Mouse (Mus musculus): ENCODE measurements around the gene Ndst2. TPM values are rescaled to one million over a fixed set of nuclear protein-coding genes. Genes with fewer than 3 reads are reported as not detected.

Ndst2 gene
- polyA plus RNA-seq (2016; fragmentation: Nextera tagmentation; extraction: Ambion mirVana): 23.3 and 28.3 TPM in 2 replicates

DNA sequence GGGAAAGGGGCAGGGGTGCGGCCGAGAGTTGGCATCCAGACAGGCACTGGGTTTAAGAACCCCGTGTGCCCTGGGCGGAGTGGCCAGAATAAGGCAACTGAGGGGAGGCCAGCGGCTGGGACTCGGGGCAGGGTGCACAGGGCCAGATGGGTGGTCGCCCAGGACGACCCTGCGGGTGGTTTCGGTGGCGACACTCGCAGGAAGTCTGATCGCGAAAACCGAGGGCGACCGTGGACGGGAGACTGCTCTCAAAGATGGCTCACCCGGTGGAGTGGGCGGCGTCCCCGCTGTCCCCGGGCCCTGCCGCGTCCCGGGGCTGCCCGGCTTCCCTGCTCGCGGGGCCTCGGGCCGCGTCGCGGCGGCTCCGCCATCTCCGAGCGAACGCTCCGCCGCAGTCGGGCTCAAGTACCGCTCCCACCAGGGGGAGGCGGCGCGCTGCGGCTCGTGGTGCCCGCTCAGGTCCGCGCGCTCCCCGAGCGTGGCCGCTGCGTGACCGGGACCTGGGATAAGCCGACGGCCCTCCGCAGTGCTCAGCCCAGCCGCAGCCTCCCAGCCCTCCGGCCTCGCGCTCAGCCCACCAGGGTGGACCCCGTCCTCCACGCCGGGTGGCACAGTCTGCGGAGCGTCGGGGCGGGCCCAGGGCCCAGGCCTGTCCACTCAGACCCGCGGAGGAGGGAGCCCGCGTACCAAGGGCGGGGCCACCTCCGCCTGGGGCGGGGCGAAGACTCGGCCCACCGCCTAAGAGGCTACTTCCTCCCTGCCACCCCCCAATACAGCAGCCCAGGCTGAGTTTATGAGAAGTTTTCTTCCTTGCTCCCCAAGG lies at the start of gene Ndst2:
Gene Ndst2, minus strand, starts transcription at position 611 of the 823 bp plus-strand sequence.
- Histone ChIP-seq H3K9me3 (no peaks in the 10 kb centered on the region), H3K36me3 (peaks cover 75% of the 10 kb centered on the region), H3K4me3 (peak within 1 kb of the TSS; percentile 93), H3K27ac (peak within 1 kb of the TSS; percentile 99), H3K4me1 (replicated peaks) (peaks cover 27% of the 10 kb centered on the region), H3K27me3 (ENCODE audit: insufficient read depth, poor library complexity, severe bottlenecking) (no peaks in the 10 kb centered on the region)
- under 1% methylated on average over 81 of the region's 81 CpGs for WGBS
- peak; percentile 89 for DNase-seq (ENCODE audit: low spot score)

DNA sequence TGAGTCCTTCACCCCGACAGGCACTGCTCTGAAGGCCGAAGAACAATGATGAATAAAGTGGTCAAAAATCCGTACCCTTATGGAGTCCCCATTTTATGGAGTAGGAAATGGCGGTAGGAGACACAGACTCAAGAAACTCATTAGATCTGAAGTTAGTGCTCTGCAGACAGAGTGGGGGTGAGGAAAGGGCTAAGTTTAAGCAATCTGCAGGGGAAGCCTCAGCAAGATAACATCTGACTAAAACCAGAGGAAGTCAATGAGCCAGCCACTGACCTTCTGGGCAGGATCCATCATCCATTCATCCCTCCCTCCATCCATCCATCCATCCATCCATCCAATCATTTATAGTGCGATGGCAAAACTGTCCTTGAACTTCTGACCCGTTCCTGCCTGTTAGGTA lies 49.2 kb upstream of the Ndst2 start:
- H3K36me3 ChIP-seq: peaks cover 98% of the 10 kb centered on the region
- H3K4me1 ChIP-seq (replicated peaks): peaks cover 32% of the 10 kb centered on the region
- no peak overlapping the region for H3K4me3 ChIP-seq
- no peak overlapping the region for H3K27ac ChIP-seq
- WGBS: 93% methylated on average over 6 of the region's 6 CpGs
- no peak for DNase-seq (ENCODE audit: low spot score)
- no peaks in the 10 kb centered on the region for H3K9me3 ChIP-seq
- no peaks in the 10 kb centered on the region for H3K27me3 ChIP-seq (ENCODE audit: insufficient read depth, poor library complexity, severe bottlenecking)

- Histone ChIP-seq H3K4me3 (no peak overlapping the region), H3K9me3 (no peaks in the 10 kb centered on the region), H3K27ac (no peak overlapping the region), H3K27me3 (ENCODE audit: insufficient read depth, poor library complexity, severe bottlenecking) (no peaks in the 10 kb centered on the region), H3K36me3 (peaks cover 98% of the 10 kb centered on the region), H3K4me1 (replicated peaks) (peaks cover 27% of the 10 kb centered on the region)
- no peak for DNase-seq (ENCODE audit: low spot score)
- WGBS: 94% methylated on average over 7 of the region's 7 CpGs
Observed at GRCm38 (mm10) chr14:20782860-20783259, 48.5 kb upstream of the Ndst2 start.

- no peak overlapping the region for H3K27ac ChIP-seq
- no peaks in the 10 kb centered on the region for H3K27me3 ChIP-seq (ENCODE audit: insufficient read depth, poor library complexity, severe bottlenecking)
- no peaks in the 10 kb centered on the region for H3K9me3 ChIP-seq
- H3K4me3 ChIP-seq: no peak overlapping the region
- WGBS: 91% methylated on average over 8 of the region's 8 CpGs
- DNase-seq (ENCODE audit: low spot score): no peak
- H3K4me1 ChIP-seq (replicated peaks): peaks cover 17% of the 10 kb centered on the region
- peaks cover 87% of the 10 kb centered on the region for H3K36me3 ChIP-seq
Observed at GRCm38 (mm10) chr14:20780217-20780616, 45.9 kb upstream of the Ndst2 start.

DNA sequence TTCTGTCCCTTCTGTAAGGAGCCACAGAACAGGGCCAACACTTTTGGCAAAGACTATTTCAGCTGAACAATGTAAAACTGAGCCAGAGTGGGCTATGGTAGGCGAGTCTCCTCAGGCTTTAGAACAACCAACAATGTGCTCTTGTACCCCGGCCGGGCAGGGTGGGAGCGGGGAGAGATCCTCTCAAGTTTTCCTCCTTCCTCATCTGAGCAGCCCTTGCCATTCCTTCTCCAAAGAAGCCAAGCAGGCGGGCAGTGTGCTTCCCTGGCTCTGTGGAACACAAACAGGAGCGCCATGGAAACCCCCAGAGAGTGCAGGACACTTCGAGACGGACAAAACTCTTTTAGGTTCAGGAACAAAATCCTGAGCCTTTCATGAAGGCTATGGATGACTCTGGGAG lies 44.1 kb upstream of the Ndst2 start:
- H3K36me3 ChIP-seq: peaks cover 70% of the 10 kb centered on the region
- no peak overlapping the region for H3K4me3 ChIP-seq
- peaks cover 32% of the 10 kb centered on the region for H3K4me1 ChIP-seq (replicated peaks)
- DNase-seq (ENCODE audit: low spot score): no peak
- 84% methylated on average over 8 of the region's 8 CpGs for WGBS
- no peaks in the 10 kb centered on the region for H3K9me3 ChIP-seq
- no peaks in the 10 kb centered on the region for H3K27me3 ChIP-seq (ENCODE audit: insufficient read depth, poor library complexity, severe bottlenecking)
- no peak overlapping the region for H3K27ac ChIP-seq

DNA sequence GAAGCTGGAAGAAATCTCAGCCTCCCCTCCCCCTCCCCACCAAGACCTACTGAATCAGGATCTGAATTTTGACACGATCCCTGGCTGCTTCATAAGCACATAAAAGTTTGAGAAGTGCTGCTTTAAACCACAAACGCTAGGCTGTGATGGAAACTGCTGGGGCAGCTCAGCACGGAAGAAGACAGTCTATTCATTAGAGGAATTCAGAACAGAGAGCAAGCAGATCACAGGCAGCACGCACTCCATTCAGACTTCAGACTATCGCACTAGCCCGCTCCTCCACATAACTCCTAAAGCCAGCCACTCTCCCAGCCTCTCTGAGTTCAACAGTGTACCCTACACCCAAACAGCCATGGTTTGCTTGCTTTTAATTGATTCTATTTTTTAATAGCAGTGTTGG lies 41.3 kb upstream of the Ndst2 start:
- no peaks in the 10 kb centered on the region for H3K9me3 ChIP-seq
- peaks cover 54% of the 10 kb centered on the region for H3K36me3 ChIP-seq
- peak; percentile 35 for DNase-seq (ENCODE audit: low spot score)
- H3K4me3 ChIP-seq: peak overlapping the region; percentile 20; the same call in 1 of the 2 replicates
- WGBS: 29% methylated on average over 6 of the region's 6 CpGs
- no peaks in the 10 kb centered on the region for H3K27me3 ChIP-seq (ENCODE audit: insufficient read depth, poor library complexity, severe bottlenecking)
- peaks cover 39% of the 10 kb centered on the region for H3K4me1 ChIP-seq (replicated peaks)
- peak overlapping the region; percentile 84 for H3K27ac ChIP-seq

GRCm38 (mm10) chr14:20773410-20773809 lies 39.0 kb upstream of the Ndst2 start:
- 50% methylated on average over 3 of the region's 3 CpGs for WGBS
- Histone ChIP-seq H3K4me1 (replicated peaks) (peaks cover 42% of the 10 kb centered on the region), H3K4me3 (no peak overlapping the region), H3K9me3 (no peaks in the 10 kb centered on the region), H3K27ac (peak overlapping the region; percentile 56), H3K27me3 (ENCODE audit: insufficient read depth, poor library complexity, severe bottlenecking) (no peaks in the 10 kb centered on the region), H3K36me3 (peaks cover 55% of the 10 kb centered on the region)
- no peak for DNase-seq (ENCODE audit: low spot score)

GRCm38 (mm10) chr14:20772808-20773207 lies 38.4 kb upstream of the Ndst2 start:
- Histone ChIP-seq H3K36me3 (peaks cover 55% of the 10 kb centered on the region), H3K27ac (0 out of 2 replicates have a peak overlapping the region, but pooled peaks have one; percentile 56), H3K4me1 (replicated peaks) (peaks cover 42% of the 10 kb centered on the region), H3K9me3 (no peaks in the 10 kb centered on the region), H3K4me3 (no peak overlapping the region), H3K27me3 (ENCODE audit: insufficient read depth, poor library complexity, severe bottlenecking) (no peaks in the 10 kb centered on the region)
- no peak for DNase-seq (ENCODE audit: low spot score)
- WGBS: 90% methylated on average over 6 of the region's 6 CpGs

- H3K4me3 ChIP-seq: no peak overlapping the region
- peaks cover 40% of the 10 kb centered on the region for H3K4me1 ChIP-seq (replicated peaks)
- no peak overlapping the region for H3K27ac ChIP-seq
- no peaks in the 10 kb centered on the region for H3K27me3 ChIP-seq (ENCODE audit: insufficient read depth, poor library complexity, severe bottlenecking)
- 94% methylated on average over 3 of the region's 3 CpGs for WGBS
- peaks cover 48% of the 10 kb centered on the region for H3K36me3 ChIP-seq
- H3K9me3 ChIP-seq: no peaks in the 10 kb centered on the region
- no peak for DNase-seq (ENCODE audit: low spot score)
Observed at GRCm38 (mm10) chr14:20771941-20772340, 37.6 kb upstream of the Ndst2 start.

DNA sequence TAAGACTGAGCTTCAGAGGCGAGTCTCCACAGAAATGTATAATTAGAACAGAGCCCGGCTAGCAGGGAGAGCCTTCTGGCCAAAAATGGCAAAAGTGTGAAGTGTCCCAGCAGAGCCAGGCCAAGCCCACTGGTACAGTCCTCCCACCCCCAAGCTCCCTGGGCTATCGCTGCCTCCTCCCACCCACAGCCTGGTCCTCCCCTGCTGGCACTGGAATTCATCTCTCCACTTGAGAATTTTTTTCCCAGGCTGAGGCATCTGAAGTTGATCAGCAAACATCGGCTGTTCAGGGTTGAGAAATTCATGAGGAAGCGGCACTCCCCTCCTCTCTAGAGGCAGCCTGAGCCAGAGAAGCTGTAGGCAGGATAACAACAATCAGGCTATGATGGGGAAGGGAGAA lies 34.2 kb upstream of the Ndst2 start:
- Histone ChIP-seq H3K4me3 (no peak overlapping the region), H3K9me3 (no peaks in the 10 kb centered on the region), H3K27ac (no peak overlapping the region), H3K4me1 (replicated peaks) (peaks cover 19% of the 10 kb centered on the region), H3K36me3 (peaks cover 65% of the 10 kb centered on the region), H3K27me3 (ENCODE audit: insufficient read depth, poor library complexity, severe bottlenecking) (no peaks in the 10 kb centered on the region)
- DNase-seq (ENCODE audit: low spot score): no peak
- 69% methylated on average over 5 of the region's 5 CpGs for WGBS

- H3K27me3 ChIP-seq (ENCODE audit: insufficient read depth, poor library complexity, severe bottlenecking): no peaks in the 10 kb centered on the region
- peaks cover 71% of the 10 kb centered on the region for H3K36me3 ChIP-seq
- H3K9me3 ChIP-seq: no peaks in the 10 kb centered on the region
- 94% methylated on average over 7 of the region's 7 CpGs for WGBS
- DNase-seq (ENCODE audit: low spot score): no peak
- no peak overlapping the region for H3K27ac ChIP-seq
- H3K4me1 ChIP-seq (replicated peaks): peaks cover 13% of the 10 kb centered on the region
- H3K4me3 ChIP-seq: no peak overlapping the region
Observed at GRCm38 (mm10) chr14:20767936-20768335, 33.6 kb upstream of the Ndst2 start.

DNA sequence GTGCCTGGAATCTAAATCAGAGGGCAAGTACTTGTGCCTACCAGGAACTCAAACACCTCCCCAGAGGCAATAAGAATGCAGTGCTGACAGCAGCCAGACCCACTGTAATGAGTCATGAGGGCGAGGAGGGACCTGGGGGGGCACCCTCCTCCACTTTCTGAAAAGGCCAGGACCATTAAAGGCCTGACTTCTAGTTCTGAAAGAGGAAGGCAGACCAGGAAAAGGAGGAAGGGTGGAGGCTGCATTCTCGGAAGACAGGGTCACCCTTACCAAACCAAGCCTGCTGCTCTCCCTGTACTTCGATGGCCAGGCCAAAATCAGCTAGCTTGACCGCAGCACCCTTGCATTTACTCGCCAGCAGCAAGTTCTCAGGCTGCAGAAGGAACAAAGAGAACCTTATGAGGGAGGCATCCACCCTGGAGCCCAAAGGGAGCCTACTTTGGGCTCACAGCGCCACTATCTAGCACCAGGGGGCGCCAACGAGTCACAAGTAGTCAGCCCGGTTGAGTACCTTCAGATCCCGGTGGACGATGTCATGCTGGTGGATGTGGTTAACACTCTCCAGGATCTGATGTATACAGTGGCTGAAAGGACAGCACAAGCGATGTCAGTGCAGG lies 31.4 kb upstream of the Ndst2 start:
- Histone ChIP-seq H3K27me3 (ENCODE audit: insufficient read depth, poor library complexity, severe bottlenecking) (no peaks in the 10 kb centered on the region), H3K36me3 (peaks cover 82% of the 10 kb centered on the region), H3K4me1 (replicated peaks) (peaks cover 12% of the 10 kb centered on the region; the same call in 1 of the 2 replicates), H3K9me3 (no peaks in the 10 kb centered on the region), H3K27ac (peak overlapping the region; percentile 59; the same call in 1 of the 2 replicates), H3K4me3 (no peak overlapping the region)
- peak; percentile 84 for DNase-seq (ENCODE audit: low spot score)
- 28% methylated on average over 12 of the region's 12 CpGs for WGBS

GRCm38 (mm10) chr14:20764942-20765341 lies 30.6 kb upstream of the Ndst2 start:
- no peak for DNase-seq (ENCODE audit: low spot score)
- Histone ChIP-seq H3K4me3 (no peak overlapping the region), H3K9me3 (no peaks in the 10 kb centered on the region), H3K27ac (no peak overlapping the region), H3K27me3 (ENCODE audit: insufficient read depth, poor library complexity, severe bottlenecking) (no peaks in the 10 kb centered on the region), H3K36me3 (peaks cover 82% of the 10 kb centered on the region), H3K4me1 (replicated peaks) (peaks cover 12% of the 10 kb centered on the region; the same call in 1 of the 2 replicates)
- 84% methylated on average over 5 of the region's 5 CpGs for WGBS
